Mouse (Mus musculus): ENCODE data around the gene Gm10197.
A peak's percentile ranks its signal among the peaks of the same experiment; 100 is the strongest.

Gm10197 gene

GRCm38 (mm10) chr19:53394552-53394951, 23.0 kb upstream of the Gm10197 start:
- DNase-seq (ENCODE audit: low read depth, low spot score): peak; percentile 71

GRCm38 (mm10) chr19:53393646-53394045, 22.1 kb upstream of the Gm10197 start:
- DNase-seq (ENCODE audit: low read depth, low spot score): no peak

DNA sequence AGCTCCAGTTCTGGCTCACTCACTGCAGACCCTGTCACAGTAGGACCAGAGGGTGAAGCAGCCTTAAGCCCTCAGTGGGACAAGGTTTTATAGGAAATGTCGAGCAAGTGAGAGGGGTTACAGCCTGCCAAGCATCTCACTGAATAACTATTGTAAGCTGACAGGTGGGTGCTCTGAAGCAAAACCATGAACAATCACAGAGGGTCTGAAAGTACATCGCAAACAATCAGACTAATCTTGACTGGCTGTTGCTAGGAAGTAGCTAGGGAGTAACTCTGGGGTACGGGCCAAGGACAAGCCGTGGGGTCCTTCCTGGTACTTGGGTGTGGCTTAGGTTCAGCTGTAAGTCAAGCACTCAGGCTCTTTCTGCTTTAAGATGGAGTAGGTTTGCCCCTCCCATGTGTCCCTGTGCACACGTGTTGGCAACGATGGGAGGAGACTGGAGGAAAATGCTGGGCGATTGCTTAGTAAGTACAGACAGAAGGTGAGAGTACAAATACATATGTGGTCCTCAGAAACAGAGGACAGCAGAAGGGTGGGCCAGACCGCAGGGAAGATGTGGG, 21.3 kb upstream of the Gm10197 start:
- DNase-seq (ENCODE audit: low read depth, low spot score): no peak

- DNase-seq (ENCODE audit: low read depth, low spot score): no peak
These were observed 20.2 kb upstream of the Gm10197 start for GRCm38 (mm10) chr19:53391787-53392186.

- peak; percentile 11 for DNase-seq (ENCODE audit: low read depth, low spot score)
These were observed 19.8 kb upstream of the Gm10197 start for GRCm38 (mm10) chr19:53391386-53391785.

GRCm38 (mm10) chr19:53390495-53391007, 19.0 kb upstream of the Gm10197 start, which contains the start of gene Smndc1:
Gene Smndc1, minus strand, starts transcription at chr19:53390578.
- DNase-seq (ENCODE audit: low read depth, low spot score): peak; percentile 100

DNA sequence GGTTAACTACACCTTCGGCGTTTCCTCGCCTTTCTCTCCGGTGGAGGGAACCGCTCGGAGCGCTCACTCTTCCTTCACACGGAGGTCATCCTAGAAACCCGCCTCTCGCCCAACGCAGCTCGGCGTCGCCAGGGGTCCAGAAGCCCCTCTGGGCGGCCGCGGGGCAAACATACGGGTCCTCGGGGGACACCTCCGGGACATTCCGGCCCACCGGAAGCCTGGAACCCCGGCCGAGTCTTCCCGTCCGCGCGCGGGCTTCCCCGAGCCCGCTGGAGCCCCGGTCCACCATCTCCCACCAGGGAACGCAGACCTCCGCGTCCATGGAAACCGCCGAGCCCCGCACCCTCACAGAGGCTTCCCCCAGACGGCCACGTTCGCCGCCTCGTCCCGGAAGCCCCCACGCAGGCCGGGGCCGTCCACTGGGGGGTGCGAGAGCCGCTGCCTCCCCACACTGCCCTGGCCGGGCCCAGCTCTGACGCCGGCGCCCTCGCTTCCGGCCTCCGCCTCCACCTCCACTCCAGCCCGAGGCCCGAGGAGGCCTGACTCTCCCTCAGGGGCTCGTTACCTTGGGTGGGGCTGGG, 18.4 kb upstream of the Gm10197 start:
- DNase-seq (ENCODE audit: low read depth, low spot score): peak; percentile 66

DNA sequence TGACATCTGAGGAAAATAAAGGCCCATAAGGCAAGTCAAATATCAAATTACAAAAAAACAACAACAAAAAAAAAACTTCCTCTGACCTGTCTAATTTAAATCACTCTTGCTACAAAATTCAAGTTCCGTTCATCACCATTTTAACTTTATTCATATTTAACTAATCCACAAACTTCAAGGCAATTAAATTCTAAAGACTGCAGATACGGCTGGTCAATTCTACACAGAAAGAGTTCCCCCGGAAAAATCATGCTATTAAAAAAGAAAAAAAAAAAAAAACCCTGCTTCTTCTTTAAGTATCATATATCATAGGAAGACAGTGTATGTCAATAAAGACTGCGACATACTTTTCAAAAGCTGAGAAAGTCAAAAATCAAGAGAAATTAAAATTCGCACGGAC, 17.9 kb upstream of the Gm10197 start:
- no peak for DNase-seq (ENCODE audit: low read depth, low spot score)

DNA sequence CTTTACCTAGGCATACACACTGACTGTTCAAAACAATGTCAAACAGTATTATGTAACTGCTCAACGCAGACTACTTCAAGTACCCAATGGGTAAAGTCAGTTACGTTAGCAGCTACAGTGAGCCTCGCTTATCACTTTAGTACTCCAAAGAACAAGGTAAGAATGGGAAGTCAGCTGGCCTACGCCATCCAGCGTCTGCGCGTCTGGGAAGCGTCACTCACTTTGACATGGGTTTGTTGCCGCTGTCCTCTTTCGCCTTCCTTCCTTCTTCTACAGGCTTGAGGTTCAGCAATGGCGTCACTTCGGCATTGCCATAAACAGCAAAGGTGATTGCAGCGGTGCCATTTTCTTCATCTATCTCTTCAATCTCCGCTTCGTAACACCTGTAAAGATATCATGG, 11.8 kb upstream of the Gm10197 start:
- no peak for DNase-seq (ENCODE audit: low read depth, low spot score)

- no peak for DNase-seq (ENCODE audit: low read depth, low spot score)
These were observed 6.9 kb upstream of the Gm10197 start for GRCm38 (mm10) chr19:53378421-53378820.

DNA sequence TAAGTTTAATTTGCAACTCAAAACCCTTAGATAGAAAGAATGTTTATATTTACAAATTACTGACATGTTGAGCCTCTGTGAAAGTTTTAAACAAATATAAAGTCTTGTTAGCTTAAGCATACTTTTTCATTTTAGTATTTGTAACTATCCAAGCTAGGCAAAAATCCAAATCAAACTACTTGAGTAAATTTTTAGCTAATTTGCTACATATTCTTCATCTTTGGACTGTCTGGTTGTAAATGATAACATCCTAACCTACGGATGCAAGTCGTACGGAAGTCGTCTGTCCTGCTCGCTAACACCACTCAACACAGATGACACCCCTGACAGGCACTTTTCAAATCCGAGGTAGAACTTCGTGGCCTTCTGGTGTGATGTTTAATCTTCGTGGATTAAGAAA, 6.1 kb upstream of the Gm10197 start:
- DNase-seq (ENCODE audit: low read depth, low spot score): no peak

DNA sequence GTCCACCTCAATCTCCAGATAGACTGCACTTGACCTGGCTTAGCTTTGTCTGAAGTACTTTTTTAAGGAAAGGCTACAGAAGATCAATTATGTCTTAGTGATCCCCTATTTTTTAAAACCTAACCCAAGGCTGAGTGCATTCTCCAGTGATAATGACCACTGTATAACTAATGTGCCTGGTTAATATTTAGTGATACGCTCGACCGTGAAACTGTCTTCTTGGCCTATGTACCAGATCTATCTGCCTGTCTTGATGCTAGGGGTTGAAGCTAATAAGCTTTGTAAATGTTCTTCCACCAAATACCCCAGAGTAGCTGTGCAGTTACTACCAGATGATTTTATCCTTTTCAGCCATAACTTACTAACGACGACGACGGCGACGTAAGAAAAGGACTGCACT, 4.2 kb upstream of the Gm10197 start:
- DNase-seq (ENCODE audit: low read depth, low spot score): no peak

DNA sequence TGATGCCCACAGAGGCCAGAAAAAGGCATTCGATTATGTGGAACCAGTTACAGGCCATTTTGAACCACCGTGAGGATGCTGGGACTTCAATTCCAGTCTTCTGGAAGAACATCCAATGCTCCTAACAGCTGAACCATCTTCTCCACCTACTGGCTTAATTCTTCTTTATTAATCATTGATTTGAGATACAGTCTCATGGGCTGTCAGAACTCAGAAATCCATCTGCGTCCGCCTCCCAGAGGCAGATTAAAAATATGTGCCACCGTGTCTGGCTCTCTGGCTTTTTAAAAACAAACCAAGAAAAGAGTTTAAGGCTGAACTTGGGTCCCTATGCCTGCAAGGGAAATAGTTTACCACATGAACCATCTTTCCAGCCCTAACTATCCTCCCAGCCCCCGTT, 3.7 kb upstream of the Gm10197 start:
- no peak for DNase-seq (ENCODE audit: low read depth, low spot score)

DNA sequence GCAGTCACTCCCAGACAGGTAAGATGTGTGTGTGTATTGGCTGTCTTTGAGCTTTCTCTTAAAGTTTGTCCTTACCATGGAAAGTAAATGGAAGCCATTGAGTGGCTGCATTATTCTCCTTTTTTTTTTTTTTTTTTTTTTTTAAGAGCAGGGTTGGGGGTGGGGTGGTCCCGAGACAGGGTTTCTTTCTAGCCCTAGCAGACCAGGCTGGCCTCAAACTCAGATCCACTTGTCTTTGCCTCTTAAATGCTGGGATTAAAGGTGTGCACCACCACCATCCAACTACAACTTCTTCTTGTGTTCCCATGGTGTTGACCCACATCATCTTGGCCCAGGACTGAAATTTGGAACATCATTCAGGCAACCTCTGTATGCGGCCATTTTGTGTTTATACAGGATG, 2.0 kb upstream of the Gm10197 start:
- no peak for DNase-seq (ENCODE audit: low read depth, low spot score)

GRCm38 (mm10) chr19:53370233-53370632, 1.3 kb downstream of the Gm10197 start:
- no peak for DNase-seq (ENCODE audit: low read depth, low spot score)

GRCm38 (mm10) chr19:53369469-53370043, 2.0 kb downstream of the Gm10197 start:
- peak; percentile 73 for DNase-seq (ENCODE audit: low read depth, low spot score)

- DNase-seq (ENCODE audit: low read depth, low spot score): no peak
These were observed 4.7 kb downstream of the Gm10197 start for GRCm38 (mm10) chr19:53366881-53367280.

GRCm38 (mm10) chr19:53366057-53366775, 5.3 kb downstream of the Gm10197 start:
- DNase-seq (ENCODE audit: low read depth, low spot score): no peak

- no peak for DNase-seq (ENCODE audit: low read depth, low spot score)
These were observed 6.6 kb downstream of the Gm10197 start for GRCm38 (mm10) chr19:53364963-53365362.

- no peak for DNase-seq (ENCODE audit: low read depth, low spot score)
These were observed 7.0 kb downstream of the Gm10197 start for GRCm38 (mm10) chr19:53364551-53364950.

GRCm38 (mm10) chr19:53362967-53363366, 8.6 kb downstream of the Gm10197 start:
- DNase-seq (ENCODE audit: low read depth, low spot score): peak; percentile 20

GRCm38 (mm10) chr19:53360265-53360958, 11.2 kb downstream of the Gm10197 start:
- DNase-seq (ENCODE audit: low read depth, low spot score): no peak

All from CD4-positive helper T cell, adult 2 months (primary cell).